Mouse (Mus musculus): Measurements from ENCODE around the gene Mxra8. TPM values are rescaled to one million over a fixed set of nuclear protein-coding genes. Genes with fewer than 3 reads are reported as not detected.

Mxra8 gene
- polyA plus RNA-seq, 1 experiment = 114 TPM

DNA sequence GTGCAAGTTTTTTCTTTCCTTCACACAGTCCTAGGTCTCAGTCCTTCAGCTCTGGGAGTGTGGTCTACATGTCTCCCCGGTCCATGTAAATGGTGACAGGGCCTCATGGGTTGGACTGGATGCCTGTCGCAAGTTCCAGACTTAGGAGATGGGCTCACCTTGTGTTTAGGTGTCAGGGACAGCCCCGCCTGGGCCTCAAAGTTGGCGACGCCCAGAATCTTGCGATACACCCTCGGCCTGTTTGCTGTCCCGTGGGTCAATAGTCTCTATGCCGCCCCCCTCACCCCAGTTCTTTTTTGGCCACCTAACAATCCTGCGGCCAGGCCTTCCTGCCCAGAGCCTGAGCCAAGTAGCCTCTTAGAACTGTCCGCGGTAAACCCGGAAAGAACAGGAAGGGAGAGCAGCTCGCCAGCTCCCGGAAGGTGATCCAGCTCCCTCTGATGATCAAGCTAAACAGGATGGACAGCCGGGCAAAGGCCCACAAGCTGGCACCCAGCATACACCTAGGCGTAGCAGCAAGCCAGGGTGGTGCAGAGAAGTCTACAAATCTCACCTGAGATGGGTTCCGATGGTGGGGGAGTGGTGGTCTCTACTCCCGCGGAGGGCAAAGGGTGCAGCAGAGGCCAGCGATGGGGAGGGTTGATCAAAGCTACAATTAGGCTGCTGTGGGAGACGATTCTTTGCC, 29.3 kb downstream of the Mxra8 start:
- Histone ChIP-seq H3K27ac (ENCODE audit: control insufficient read depth, insufficient read depth, low read depth, low read length) (peak overlapping the region; percentile 86), H3K36me3 (ENCODE audit: control insufficient read depth, insufficient read depth, low read length) (no peaks in the 10 kb centered on the region), H3K4me1 (ENCODE audit: control insufficient read depth, insufficient read depth, low read length) (peaks cover 12% of the 10 kb centered on the region), H3K27me3 (ENCODE audit: control insufficient read depth, insufficient read depth, low read length) (no peaks in the 10 kb centered on the region), H3K4me3 (ENCODE audit: control insufficient read depth, low read depth, low read length) (peak overlapping the region; percentile 94)
- TF ChIP-seq CTCF (IDR thresholded peaks at IDR 0.05; ENCODE audit: control insufficient read depth, insufficient read depth, insufficient replicate concordance, low read depth, low read length) = no peak
- TF ChIP-seq POLR2A (IDR thresholded peaks at IDR 0.05; ENCODE audit: control insufficient read depth, low read depth, low read length) = no peak

DNA sequence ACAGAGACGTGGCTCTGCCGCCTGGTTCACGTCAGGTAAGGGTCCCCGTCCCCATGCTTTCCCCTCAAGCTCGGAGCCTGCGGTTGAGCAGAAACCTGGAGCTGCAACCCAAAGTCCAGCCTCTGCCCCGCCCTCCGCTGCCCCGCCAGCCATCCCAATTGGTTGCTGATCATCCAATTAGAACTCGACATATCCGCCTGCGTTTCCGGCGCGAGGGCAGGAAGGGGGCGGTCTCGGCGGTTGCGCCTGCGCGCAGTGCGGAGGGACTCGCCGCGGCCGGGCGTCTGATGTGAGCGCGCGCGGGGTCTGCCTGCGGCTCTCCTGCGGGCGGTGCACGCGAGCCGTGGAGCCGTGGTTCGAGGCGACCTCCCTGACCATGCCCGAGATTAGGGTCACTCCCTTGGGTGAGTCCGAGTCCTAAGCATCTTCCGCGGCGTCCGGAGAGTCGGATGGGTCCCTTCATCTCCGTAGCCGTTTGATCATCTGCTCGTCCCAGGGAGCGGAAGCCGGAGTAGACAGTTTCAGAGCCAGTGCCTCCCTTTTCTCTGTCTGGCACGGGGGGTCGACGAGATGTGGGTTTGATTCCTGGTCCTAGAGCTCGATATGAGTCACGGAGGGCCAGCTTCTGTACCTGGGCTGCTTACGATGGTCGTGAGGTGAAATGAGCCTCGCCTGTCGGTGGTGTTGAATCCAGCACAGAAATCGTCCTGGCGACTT, 30.0 kb downstream of the Mxra8 start, which contains the start of the genes Cptp and Ints11:
Cptp (minus strand) TSS at position 124 of the 717 bp plus-strand sequence.
Ints11 (plus strand) TSS at position 230 of the 717 bp plus-strand sequence.
- H3K27ac ChIP-seq (ENCODE audit: control insufficient read depth, insufficient read depth, low read depth, low read length) = peak within 1 kb of the TSS; percentile 86
- H3K27me3 ChIP-seq (ENCODE audit: control insufficient read depth, insufficient read depth, low read length) = no peaks in the 10 kb centered on the region
- peaks cover 12% of the 10 kb centered on the region for H3K4me1 ChIP-seq (ENCODE audit: control insufficient read depth, insufficient read depth, low read length)
- no peaks in the 10 kb centered on the region for H3K36me3 ChIP-seq (ENCODE audit: control insufficient read depth, insufficient read depth, low read length)
- H3K4me3 ChIP-seq (ENCODE audit: control insufficient read depth, low read depth, low read length) = peak within 1 kb of the TSS; percentile 94
- TF ChIP-seq POLR2A (IDR thresholded peaks at IDR 0.05; ENCODE audit: control insufficient read depth, low read depth, low read length) (peak; percentile 62), CTCF (IDR thresholded peaks at IDR 0.05; ENCODE audit: control insufficient read depth, insufficient read depth, insufficient replicate concordance, low read depth, low read length) (no peak)

DNA sequence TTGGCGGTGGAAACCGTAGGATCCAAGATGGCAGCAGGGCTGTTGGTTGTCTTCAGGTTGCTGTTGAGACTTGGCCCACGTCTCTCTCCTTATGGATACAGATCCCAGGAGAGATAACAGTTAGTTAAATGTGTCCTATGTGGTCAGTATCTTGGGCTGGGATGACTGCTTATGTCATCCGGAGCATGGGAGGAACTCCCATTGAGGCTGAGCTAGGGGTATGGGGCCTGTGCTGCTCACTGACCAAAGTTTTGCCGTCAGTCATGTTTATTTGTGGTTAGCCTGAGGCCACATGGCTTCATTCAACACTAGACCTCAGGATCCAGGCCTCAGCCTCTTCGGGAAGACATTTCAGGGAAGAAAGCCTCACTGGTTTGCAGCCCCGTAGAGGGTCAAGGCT, 31.9 kb downstream of the Mxra8 start:
- Histone ChIP-seq H3K36me3 (ENCODE audit: control insufficient read depth, insufficient read depth, low read length) (no peaks in the 10 kb centered on the region; the same call in 1 of the 2 replicates), H3K4me3 (ENCODE audit: control insufficient read depth, low read depth, low read length) (no peak overlapping the region), H3K4me1 (ENCODE audit: control insufficient read depth, insufficient read depth, low read length) (peaks cover 9% of the 10 kb centered on the region), H3K27me3 (ENCODE audit: control insufficient read depth, insufficient read depth, low read length) (no peaks in the 10 kb centered on the region), H3K27ac (ENCODE audit: control insufficient read depth, insufficient read depth, low read depth, low read length) (no peak overlapping the region)
- TF ChIP-seq POLR2A (IDR thresholded peaks at IDR 0.05; ENCODE audit: control insufficient read depth, low read depth, low read length) = no peak
- no peak for TF ChIP-seq CTCF (IDR thresholded peaks at IDR 0.05; ENCODE audit: control insufficient read depth, insufficient read depth, insufficient replicate concordance, low read depth, low read length)

DNA sequence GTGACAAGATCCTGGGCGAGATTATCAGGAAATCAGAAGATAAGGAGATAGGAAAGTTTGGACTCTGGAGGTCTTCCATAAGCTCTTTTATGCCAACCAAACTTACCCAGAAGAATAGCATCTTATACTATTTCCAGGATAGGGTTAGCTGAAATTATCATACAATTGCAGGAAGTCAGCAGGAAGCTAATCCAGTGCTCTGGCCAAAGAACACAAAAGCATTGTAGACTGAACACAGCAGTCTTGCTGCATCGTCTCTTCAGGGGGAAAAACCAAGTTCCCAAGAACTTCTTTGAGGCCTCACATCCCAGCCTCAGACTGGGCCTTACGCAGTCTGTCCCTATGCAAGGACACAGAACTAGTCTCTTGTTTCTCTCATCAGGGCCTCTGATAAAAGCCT, 44.1 kb downstream of the Mxra8 start:
- Histone ChIP-seq H3K4me3 (ENCODE audit: control insufficient read depth, low read depth, low read length) (no peak overlapping the region), H3K27ac (ENCODE audit: control insufficient read depth, insufficient read depth, low read depth, low read length) (no peak overlapping the region), H3K4me1 (ENCODE audit: control insufficient read depth, insufficient read depth, low read length) (no peaks in the 10 kb centered on the region), H3K36me3 (ENCODE audit: control insufficient read depth, insufficient read depth, low read length) (peaks cover 1% of the 10 kb centered on the region; the same call in 1 of the 2 replicates), H3K27me3 (ENCODE audit: control insufficient read depth, insufficient read depth, low read length) (no peaks in the 10 kb centered on the region)
- TF ChIP-seq CTCF (IDR thresholded peaks at IDR 0.05; ENCODE audit: control insufficient read depth, insufficient read depth, insufficient replicate concordance, low read depth, low read length) (no peak), POLR2A (IDR thresholded peaks at IDR 0.05; ENCODE audit: control insufficient read depth, low read depth, low read length) (no peak)

DNA sequence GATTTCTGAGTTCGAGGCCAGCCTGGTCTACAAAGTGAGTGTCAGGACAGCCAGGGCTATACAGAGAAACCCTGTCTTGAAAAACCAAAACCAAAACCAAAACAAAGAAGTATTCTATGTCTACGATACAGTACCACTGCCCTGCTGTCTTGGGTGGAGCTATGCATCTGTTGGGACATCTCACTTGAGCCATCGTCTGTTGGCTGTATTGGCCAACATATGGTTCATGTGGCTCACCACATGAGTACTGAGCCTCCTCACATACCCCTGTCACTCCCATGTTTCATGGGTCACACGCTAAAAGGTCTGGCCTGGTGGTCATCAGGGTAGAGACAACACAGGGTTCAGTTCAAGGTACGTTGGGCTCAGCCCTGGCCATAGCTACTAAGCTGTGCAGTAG, 46.9 kb downstream of the Mxra8 start:
- H3K27ac ChIP-seq (ENCODE audit: control insufficient read depth, insufficient read depth, low read depth, low read length) = no peak overlapping the region
- no peak for TF ChIP-seq POLR2A (IDR thresholded peaks at IDR 0.05; ENCODE audit: control insufficient read depth, low read depth, low read length)
- TF ChIP-seq CTCF (IDR thresholded peaks at IDR 0.05; ENCODE audit: control insufficient read depth, insufficient read depth, insufficient replicate concordance, low read depth, low read length) = no peak
- peaks cover 1% of the 10 kb centered on the region; the same call in 1 of the 2 replicates for H3K36me3 ChIP-seq (ENCODE audit: control insufficient read depth, insufficient read depth, low read length)
- H3K27me3 ChIP-seq (ENCODE audit: control insufficient read depth, insufficient read depth, low read length) = no peaks in the 10 kb centered on the region
- H3K4me1 ChIP-seq (ENCODE audit: control insufficient read depth, insufficient read depth, low read length) = peaks cover 10% of the 10 kb centered on the region
- H3K4me3 ChIP-seq (ENCODE audit: control insufficient read depth, low read depth, low read length) = no peak overlapping the region

DNA sequence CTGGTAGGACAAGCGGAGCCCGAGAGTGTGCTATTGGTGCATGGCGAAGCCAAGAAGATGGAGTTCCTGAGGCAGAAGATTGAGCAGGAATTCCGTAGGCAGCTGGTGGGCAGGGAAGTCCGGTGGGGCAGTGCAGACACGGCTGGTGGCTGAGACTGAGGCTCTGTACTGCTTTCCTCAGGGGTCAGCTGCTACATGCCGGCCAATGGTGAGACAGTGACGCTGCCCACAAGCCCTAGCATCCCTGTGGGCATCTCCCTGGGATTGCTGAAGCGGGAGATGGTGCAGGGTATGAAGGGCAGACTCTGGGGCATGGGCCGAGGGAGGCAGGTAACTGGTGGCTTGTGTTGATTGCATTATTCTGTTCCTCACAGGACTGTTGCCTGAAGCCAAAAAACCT, 48.2 kb downstream of the Mxra8 start:
- TF ChIP-seq POLR2A (IDR thresholded peaks at IDR 0.05; ENCODE audit: control insufficient read depth, low read depth, low read length) (no peak), CTCF (IDR thresholded peaks at IDR 0.05; ENCODE audit: control insufficient read depth, insufficient read depth, insufficient replicate concordance, low read depth, low read length) (no peak)
- H3K27me3 ChIP-seq (ENCODE audit: control insufficient read depth, insufficient read depth, low read length) = no peaks in the 10 kb centered on the region
- H3K4me3 ChIP-seq (ENCODE audit: control insufficient read depth, low read depth, low read length) = no peak overlapping the region
- H3K36me3 ChIP-seq (ENCODE audit: control insufficient read depth, insufficient read depth, low read length) = peaks cover 1% of the 10 kb centered on the region; the same call in 1 of the 2 replicates
- peaks cover 14% of the 10 kb centered on the region for H3K4me1 ChIP-seq (ENCODE audit: control insufficient read depth, insufficient read depth, low read length)
- no peak overlapping the region for H3K27ac ChIP-seq (ENCODE audit: control insufficient read depth, insufficient read depth, low read depth, low read length)

DNA sequence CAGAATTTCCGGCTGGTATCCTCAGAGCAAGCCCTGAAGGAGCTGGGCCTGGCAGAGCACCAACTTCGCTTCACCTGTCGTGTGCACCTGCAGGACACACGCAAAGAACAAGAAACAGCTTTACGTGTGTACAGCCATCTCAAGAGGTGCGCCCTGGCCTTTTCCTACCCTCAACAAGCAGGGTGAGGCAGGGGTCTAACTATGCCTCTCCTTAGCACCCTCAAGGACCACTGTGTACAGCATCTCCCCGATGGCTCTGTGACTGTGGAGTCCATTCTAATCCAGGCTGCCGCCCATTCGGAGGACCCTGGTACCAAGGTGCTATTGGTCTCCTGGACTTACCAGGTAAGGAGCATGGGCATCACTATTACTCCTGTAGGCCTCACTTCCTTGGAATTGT, 48.7 kb downstream of the Mxra8 start:
- Histone ChIP-seq H3K27ac (ENCODE audit: control insufficient read depth, insufficient read depth, low read depth, low read length) (no peak overlapping the region), H3K4me3 (ENCODE audit: control insufficient read depth, low read depth, low read length) (no peak overlapping the region), H3K27me3 (ENCODE audit: control insufficient read depth, insufficient read depth, low read length) (no peaks in the 10 kb centered on the region), H3K4me1 (ENCODE audit: control insufficient read depth, insufficient read depth, low read length) (peaks cover 18% of the 10 kb centered on the region), H3K36me3 (ENCODE audit: control insufficient read depth, insufficient read depth, low read length) (peaks cover 1% of the 10 kb centered on the region; the same call in 1 of the 2 replicates)
- TF ChIP-seq POLR2A (IDR thresholded peaks at IDR 0.05; ENCODE audit: control insufficient read depth, low read depth, low read length) (no peak), CTCF (IDR thresholded peaks at IDR 0.05; ENCODE audit: control insufficient read depth, insufficient read depth, insufficient replicate concordance, low read depth, low read length) (no peak)
